Mouse (Mus musculus) ES-E14 (cell line): ENCODE data around the gene Phf7.

Experiments
- HCFC1 ChIP-seq: IDR thresholded peaks from 2 replicates; pipeline ENCODE4 v1.6.1; 2012; ENCODE audit warnings: low read length, inconsistent platforms, borderline replicate concordance; ENCODE audit not compliant: insufficient read depth
- ZC3H11A ChIP-seq: IDR thresholded peaks from 2 replicates; pipeline ENCODE4 v1.6.1; 2012; ENCODE audit warnings: low read depth, mild to moderate bottlenecking, inconsistent platforms, low read length, borderline replicate concordance

DNA sequence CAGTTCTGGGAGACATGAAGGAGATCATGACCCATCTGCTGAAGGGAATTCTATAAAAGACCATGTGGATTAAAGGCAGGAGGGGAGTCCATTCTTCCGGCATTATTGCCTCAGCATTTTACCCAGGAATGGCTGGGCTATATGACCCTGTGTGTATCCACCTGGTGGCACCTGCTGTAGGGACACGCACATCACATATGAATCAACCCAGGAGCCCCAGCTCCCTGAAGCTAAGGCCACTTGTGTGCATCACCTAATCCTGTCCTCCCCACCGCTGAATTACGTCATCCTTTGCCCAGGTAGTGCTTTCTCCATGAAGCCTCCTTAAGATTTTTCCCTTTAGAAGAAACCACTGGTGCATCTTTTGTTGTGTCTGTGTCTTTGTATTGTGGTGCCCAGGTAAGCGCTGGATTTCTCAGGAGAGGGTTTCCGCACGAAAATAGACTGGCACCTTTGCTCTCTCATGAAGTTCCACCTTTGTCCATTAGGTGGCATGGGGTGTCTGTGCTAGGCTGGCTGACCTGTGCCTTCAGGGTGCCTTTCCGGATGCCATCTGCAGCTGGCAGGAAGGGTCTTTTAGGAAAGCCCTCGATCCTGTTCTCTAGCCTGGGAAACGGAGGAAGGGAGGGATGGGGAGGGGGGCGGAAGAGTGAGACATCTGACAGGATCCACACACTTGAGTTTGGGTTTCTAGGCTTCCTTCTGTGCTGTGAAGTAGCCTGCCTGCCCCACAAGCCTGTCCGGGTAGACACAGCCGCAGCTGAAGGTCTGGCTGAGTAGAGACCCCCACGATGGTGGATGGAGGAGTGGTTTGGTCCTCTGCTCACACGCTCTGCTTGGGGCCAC, 35.7 kb downstream of the Phf7 start:
- TF ChIP-seq ZC3H11A = no peak
- no peak for TF ChIP-seq HCFC1
